Mouse (Mus musculus) spleen, postnatal 10 days (tissue): ENCODE results near the gene Gm6871.
A peak's percentile ranks its signal among the peaks of the same experiment; 100 is the strongest.
"Not testable (repeated sequence)": the region's sequence is repeated elsewhere in the genome, so short reads cannot be mapped to it uniquely, and the experiment has no call there.

Experiments
- DNase-seq, 2 experiments: peaks; one replicate each; pipeline ENCODE4 v3.0.0; 2021 to 2022; ENCODE audit warnings: low spot score in 2 of 2

Gm6871 gene

GRCm38 (mm10) chr7:41573562-41573961, at the start of gene Gm6871:
Gene Gm6871, minus strand, starts transcription at chr7:41573662.
- DNase-seq = not testable (repeated sequence)

DNA sequence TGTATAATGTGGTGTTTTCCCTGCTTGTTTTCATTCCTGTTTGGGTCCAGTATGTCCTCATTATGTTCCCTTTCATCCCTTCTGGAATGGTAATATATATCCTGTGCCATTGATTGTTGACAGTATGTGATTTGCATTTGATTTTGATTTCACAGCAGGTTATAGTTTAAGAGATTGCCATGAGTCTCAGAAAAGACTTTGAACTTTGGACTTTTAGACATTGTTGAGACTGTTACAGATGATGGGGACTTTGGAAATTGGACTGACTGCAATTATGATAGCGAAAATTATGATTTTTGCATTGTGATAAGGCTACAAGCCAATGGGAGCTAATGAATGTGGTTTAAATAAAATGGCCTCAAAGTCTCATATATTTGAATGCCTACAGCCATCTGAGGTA, 42.8 kb upstream of the Gm6871 start:
- DNase-seq = not testable (repeated sequence)

GRCm38 (mm10) chr7:41611654-41612053, 38.2 kb upstream of the Gm6871 start:
- DNase-seq = no peak

- no peak for DNase-seq
These were observed 26.6 kb upstream of the Gm6871 start for GRCm38 (mm10) chr7:41599932-41600548.

- peak; percentile 59 to 88 for DNase-seq
These were observed 25.8 kb upstream of the Gm6871 start, which contains the start of gene 2610021A01Rik for GRCm38 (mm10) chr7:41599034-41599813. Gene 2610021A01Rik, plus strand, starts transcription at chr7:41599230.

GRCm38 (mm10) chr7:41598615-41599014, 25.2 kb upstream of the Gm6871 start:
- no peak for DNase-seq

DNA sequence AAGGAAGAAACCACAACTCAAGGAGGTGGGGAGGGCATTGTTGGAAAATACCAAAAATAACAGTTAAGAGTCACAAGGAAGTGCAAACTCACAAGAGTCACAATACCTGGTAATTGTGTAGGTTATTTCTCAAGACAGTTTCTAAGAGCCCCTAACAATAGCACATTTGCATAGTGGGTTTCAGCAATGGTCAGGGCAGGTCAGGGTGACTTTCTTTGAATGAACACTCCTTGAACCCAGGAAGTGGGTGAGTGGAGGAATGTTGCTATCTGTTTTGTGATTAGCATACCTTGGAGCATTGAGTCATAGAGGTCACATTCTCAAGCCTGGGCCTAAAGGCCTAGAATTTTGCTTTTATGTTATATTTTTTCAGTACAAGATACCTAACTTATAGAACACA, 14.4 kb upstream of the Gm6871 start:
- not testable (repeated sequence) for DNase-seq

- DNase-seq = no peak
These were observed 8.6 kb upstream of the Gm6871 start for GRCm38 (mm10) chr7:41582028-41582427.

- DNase-seq = no peak
These were observed 4.5 kb upstream of the Gm6871 start for GRCm38 (mm10) chr7:41577956-41578355.

GRCm38 (mm10) chr7:41560681-41561080, 12.8 kb downstream of the Gm6871 start:
- DNase-seq = no peak

DNA sequence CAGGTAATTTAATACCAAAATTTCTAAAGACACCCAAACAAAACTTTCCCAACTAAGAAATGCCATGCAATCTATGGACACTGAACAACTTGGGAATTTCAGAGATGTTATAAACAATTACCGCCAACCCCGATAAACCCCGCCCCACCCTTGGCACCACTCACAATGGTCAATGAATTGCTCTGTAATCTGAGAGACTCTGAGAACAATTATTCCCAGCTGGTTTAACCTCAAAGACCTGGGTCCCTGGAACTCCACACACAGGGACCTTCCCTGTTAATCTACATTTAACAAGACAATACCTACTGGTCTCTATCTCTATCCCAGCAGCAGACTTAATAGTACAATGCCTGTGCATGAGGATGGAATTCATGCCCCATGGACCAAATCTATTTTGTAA, 60.8 kb downstream of the Gm6871 start:
- DNase-seq = no peak

- DNase-seq = no peak
These were observed 61.3 kb downstream of the Gm6871 start for GRCm38 (mm10) chr7:41512207-41512606.

GRCm38 (mm10) chr7:41502402-41502801, 71.1 kb downstream of the Gm6871 start:
- no peak for DNase-seq

DNA sequence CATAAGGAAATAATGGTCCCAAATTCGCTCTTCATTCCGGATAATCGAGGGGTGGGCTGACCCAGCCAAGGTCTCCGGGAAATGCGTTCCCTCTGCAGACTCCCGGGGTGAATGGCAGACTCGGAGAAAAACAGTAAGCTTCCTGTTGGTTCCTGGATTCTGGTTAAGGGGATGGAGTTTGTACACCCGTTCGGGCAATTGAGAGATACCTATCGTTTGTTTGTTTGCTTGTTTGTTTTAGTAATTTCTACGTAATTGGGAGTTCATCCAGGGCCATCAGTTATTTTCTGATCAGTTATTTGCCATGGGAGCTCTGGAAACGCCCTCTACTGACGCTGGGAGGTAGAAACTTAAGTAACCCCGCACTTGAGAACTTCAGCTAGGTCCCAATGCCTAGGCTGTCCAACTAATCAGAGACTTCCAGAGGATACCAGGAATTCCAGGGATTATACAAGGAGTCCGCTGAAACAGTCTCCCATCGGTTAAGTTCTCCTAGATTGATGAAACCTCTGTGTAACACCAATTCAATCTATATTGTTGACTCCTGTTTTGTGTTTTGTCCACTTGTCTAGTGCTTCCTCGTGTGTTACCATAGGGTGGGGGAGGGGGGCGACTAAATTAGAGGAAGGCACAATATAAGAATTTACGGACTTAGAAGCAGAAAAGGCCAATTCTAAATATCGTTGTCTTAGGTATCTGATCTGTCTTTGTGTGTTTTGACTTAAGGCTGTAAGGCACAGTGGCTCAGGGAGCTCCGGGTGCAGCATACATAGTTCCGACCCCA, 73.1 kb downstream of the Gm6871 start:
- DNase-seq = peak; percentile 54 to 74

DNA sequence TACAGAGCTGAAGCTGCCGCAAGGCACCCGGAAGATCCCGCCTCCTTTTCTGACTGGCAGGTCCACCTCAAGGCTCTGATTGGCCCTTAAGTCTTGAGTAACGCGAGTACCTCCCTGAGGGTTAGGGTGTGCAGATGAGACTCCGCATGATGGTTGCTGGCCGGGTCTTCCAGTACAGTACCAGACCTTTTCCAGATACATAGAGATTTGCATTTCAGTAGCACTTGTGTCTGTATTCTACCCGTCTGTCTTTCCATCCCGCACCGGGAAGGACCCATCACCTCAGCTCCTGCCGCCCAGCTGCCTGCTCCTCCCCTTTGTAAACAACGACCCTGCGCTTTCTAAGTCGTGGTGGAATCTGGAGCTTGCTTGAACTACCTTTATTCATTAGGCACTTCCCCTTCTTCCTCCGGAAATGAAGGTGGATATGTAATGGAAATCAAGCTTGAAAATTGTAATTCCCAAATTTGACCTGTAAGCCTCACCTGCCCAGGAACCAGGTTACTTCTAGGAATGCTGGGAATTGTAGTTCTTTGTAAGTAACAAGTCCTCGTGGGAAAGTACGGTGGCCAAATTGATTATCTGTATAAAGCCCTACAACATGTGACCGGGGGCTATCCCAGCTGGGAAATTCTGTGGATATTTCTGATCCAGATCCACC, 73.9 kb downstream of the Gm6871 start, which contains the start of the genes Gm20449 and AW146154:
Gene Gm20449 (minus strand): TSS at position 29 of the 661 bp plus-strand sequence.
Gene AW146154 (minus strand): TSS at position 502 of the 661 bp plus-strand sequence.
- peak; percentile 98 to 99 for DNase-seq

- DNase-seq = not testable (repeated sequence)
These were observed 74.5 kb downstream of the Gm6871 start for GRCm38 (mm10) chr7:41499018-41499388.

- not testable (repeated sequence) for DNase-seq
These were observed 75.0 kb downstream of the Gm6871 start for GRCm38 (mm10) chr7:41498464-41498863.

- DNase-seq = peak in 1 of 2 experiments; percentile 22
These were observed 75.6 kb downstream of the Gm6871 start for GRCm38 (mm10) chr7:41497871-41498270.
